Mouse (Mus musculus) kidney, embryonic 16.5 days (tissue): ENCODE measurements around the gene Arhgap31. TPM values are rescaled to one million over a fixed set of nuclear protein-coding genes. Genes with fewer than 3 reads are reported as not detected.

ENCODE experiments used
- ATAC-seq: fragments of 200-750 bp; cut with Nextera tagmentation; 2 replicates; pipeline ENCODE4 v1.8.0; 2017; ENCODE audit warnings: moderate TSS enrichment; ENCODE audit not compliant: low FRiP score, low TSS enrichment
- H3K27ac ChIP-seq: fragments of 300-500 bp; sonication (generic); 2 replicates; pipeline ENCODE4 v1.5.1; 2014; ENCODE audit warnings: low read length
- H3K27me3 ChIP-seq: fragments of 300-500 bp; sonication (generic); 2 replicates; pipeline ENCODE4 v1.6.1; 2014; ENCODE audit warnings: low read length, control low read depth, mixed read lengths; ENCODE audit not compliant: insufficient read depth
- H3K36me3 ChIP-seq: fragments of 300-500 bp; sonication (generic); 2 replicates; pipeline ENCODE4 v1.6.1; 2014; ENCODE audit warnings: low read length, control low read depth, mixed read lengths; ENCODE audit not compliant: insufficient read depth
- H3K4me1 ChIP-seq: fragments of 300-500 bp; sonication (generic); 2 replicates; pipeline ENCODE4 v1.6.1; 2014; ENCODE audit warnings: low read length, control low read depth, mixed read lengths; ENCODE audit not compliant: insufficient read depth
- H3K4me2 ChIP-seq: fragments of 300-500 bp; sonication (generic); replicated peaks from 2 replicates; pipeline ENCODE4 v1.6.1; 2014; ENCODE audit warnings: low read depth, low read length
- H3K4me3 ChIP-seq: fragments of 300-500 bp; sonication (generic); 2 replicates; pipeline ENCODE4 v1.5.1; 2014; ENCODE audit warnings: mild to moderate bottlenecking, low read length
- H3K9ac ChIP-seq: fragments of 300-500 bp; sonication (generic); replicated peaks from 2 replicates; pipeline ENCODE4 v1.6.1; 2014; ENCODE audit warnings: low read length
- H3K9me3 ChIP-seq: fragments of 300-500 bp; sonication (generic); 2 replicates; pipeline ENCODE4 v1.6.1; 2016; ENCODE audit warnings: low read length, control low read depth
- WGBS: fragments of 180-500 bp; shearing (Covaris S2); extraction: QIAGEN DNeasy Blood & Tissue Kit; methylation state at CpG from one replicate; pipeline ENCODE4 v1.1.7; 2014; 5-methylcytosine and 5-hydroxymethylcytosine counted together
- polyA plus RNA-seq: library from polyadenylated mRNA; unstranded; fragments of >200 nt; fragmentation: Nextera tagmentation; extraction: Ambion mirVana; gene quantifications from 2 replicates; pipeline ENCODE4 v1.2.1, GENCODE M21; 2015

The Arhgap31 gene
- polyA plus RNA-seq, 1 experiment from 2014 or later = 10.8 TPM

DNA sequence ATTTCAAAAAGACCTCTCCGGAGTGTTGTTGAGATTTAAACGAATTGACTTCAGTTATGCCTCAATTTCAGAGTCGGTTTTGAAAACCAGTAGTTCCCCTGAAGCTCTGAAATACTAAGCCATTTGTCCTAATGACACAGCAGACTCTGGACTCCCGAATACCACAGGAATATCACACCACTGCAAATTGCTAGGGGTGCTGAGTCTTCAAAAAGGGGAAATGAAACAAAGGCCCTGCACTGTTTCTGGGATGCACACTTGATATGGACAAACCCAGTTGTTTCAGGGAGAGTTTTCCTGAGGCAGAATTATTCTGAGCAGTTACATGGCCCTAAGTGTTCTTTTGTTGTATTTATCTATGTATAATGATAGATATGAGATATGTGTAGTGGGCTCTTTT is 1.8 kb downstream of the Arhgap31 start:
- WGBS = 26% methylated on average over 4 of the region's 4 CpGs
- Histone ChIP-seq H3K4me1 (peaks cover 8% of the 10 kb centered on the region), H3K9ac (no peak overlapping the region), H3K9me3 (no peaks in the 10 kb centered on the region), H3K27me3 (no peaks in the 10 kb centered on the region), H3K27ac (no peak overlapping the region), H3K4me3 (peak overlapping the region; percentile 77), H3K4me2 (peak overlapping the region; percentile 77), H3K36me3 (no peaks in the 10 kb centered on the region)
- no peak for ATAC-seq

DNA sequence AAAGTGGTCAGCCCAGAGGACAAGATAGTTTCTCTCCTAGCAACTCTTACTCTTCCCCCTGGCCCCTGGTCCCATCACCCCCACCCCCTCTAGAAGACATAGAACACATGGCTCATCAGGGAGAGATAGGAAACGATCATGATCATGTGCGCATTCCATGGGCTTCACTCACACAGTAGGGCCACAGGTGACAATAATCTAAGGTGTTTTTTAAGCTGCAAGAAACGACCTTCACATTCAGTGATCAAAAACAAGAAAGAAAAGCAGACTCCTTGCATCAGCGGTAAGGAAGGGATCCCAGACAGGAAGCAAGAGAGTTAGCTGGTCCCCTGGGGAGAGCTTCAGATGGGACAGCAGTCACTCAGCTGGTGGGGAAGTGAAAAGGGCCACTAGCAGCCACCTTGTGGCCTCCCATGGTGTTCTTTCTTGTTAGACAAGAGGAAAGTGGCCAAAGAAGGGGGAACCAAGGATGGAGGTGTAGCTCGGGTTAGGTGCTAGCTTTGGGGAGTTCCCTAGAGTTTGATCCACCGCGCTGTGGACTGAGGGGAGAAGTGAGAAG is 4.0 kb downstream of the Arhgap31 start:
- Histone ChIP-seq H3K4me1 (peaks cover 8% of the 10 kb centered on the region), H3K4me3 (no peak overlapping the region), H3K4me2 (no peak overlapping the region), H3K27ac (no peak overlapping the region), H3K9me3 (no peaks in the 10 kb centered on the region), H3K27me3 (no peaks in the 10 kb centered on the region), H3K9ac (0 out of 2 replicates have a peak overlapping the region, but pooled peaks have one; percentile 27), H3K36me3 (no peaks in the 10 kb centered on the region)
- WGBS = 70% methylated on average over 7 of the region's 7 CpGs
- no peak for ATAC-seq

DNA sequence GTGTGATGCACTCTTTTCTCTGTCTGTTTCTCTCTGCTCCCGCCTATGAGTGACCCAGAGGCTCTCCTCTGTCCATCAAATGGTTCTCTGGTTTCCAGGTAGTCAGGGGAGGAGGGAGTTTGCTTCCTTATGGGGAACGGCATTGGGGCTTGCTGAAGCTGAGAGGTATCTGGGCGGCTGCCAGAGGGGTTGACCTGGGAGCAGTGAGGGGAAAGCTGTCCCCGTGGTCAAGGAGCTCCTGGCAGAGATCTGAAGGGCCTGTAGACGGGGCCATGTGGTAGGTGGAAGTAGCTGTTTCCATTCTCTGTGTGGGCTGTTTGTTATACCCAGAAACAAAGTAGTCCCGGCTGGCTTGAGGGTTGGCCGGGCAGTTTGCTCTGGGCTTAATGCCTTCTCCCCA is 6.3 kb downstream of the Arhgap31 start:
- no peak overlapping the region for H3K27ac ChIP-seq
- no peak for ATAC-seq
- WGBS = 59% methylated on average over 7 of the region's 7 CpGs

DNA sequence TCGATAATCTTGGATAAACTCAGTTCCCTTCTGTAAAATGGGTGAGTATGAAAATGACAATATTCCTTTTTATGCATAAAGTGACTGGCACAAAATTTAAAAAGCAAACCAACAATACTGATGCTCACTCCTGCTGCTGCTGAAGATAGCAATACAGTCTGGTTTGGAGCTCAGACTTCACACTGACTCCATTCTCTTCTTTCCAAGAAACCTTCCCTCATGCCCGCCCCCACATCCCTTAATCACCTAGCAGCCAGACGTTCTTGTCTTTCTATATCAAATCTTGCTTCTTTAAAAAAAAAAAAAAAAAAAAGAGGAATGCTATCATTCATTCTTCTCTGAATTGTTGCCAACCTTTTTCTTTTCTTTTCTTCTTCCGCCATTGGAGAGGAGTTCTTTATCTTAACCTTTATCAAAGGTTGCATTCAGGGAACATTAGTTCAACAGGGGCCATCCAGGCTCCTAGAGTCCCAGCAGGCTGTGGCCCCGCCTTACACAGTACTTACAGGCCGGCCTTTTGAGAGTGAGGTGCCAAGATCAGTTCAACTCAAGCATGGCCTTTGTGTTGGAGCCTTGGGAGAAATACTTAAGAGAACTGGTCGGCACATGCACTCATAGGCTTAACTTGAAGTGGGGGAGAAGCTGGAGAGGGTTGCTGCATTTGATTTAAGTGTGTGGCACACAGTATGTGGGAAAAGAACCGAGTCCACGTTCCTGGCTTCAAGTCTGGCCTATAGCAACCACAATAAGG is 7.4 kb downstream of the Arhgap31 start:
- WGBS = 64% methylated on average over 9 of the region's 9 CpGs
- Histone ChIP-seq H3K9ac (no peak overlapping the region), H3K4me2 (no peak overlapping the region), H3K4me1 (0 out of 2 replicates have a peak, but pooled peaks cover 6% of the 10 kb centered on the region), H3K27ac (no peak overlapping the region), H3K36me3 (no peaks in the 10 kb centered on the region), H3K27me3 (no peaks in the 10 kb centered on the region), H3K9me3 (no peaks in the 10 kb centered on the region), H3K4me3 (no peak overlapping the region)
- ATAC-seq = no peak

More for the DNA sequence above, 6.3 kb downstream of the Arhgap31 start:
- Histone ChIP-seq H3K36me3 (no peaks in the 10 kb centered on the region), H3K27me3 (no peaks in the 10 kb centered on the region), H3K4me2 (no peak overlapping the region), H3K9ac (no peak overlapping the region), H3K9me3 (no peaks in the 10 kb centered on the region), H3K4me1 (0 out of 2 replicates have a peak, but pooled peaks cover 3% of the 10 kb centered on the region), H3K4me3 (no peak overlapping the region)

DNA sequence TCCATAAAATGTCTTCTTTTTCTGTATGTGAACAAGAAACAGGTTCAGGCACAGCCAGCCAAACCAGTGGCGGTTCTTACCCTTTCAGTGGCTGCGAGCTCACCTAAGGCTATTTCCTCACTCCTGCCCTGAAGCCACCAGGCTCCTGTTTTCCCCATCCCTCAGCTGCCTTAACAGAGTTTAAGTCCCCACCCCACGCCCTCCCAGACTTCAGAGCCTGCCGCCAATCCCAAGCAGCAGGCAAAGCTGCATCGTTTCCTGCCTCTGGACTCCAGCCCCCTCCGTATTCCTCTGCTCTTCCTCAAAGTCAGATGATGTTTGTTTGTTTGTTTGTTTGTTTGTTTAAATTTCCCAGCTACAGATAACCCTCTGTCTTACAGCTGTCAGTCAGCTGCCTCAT is 9.6 kb downstream of the Arhgap31 start:
- Histone ChIP-seq H3K27me3 (no peaks in the 10 kb centered on the region), H3K36me3 (no peaks in the 10 kb centered on the region), H3K9ac (no peak overlapping the region), H3K4me2 (no peak overlapping the region), H3K9me3 (no peaks in the 10 kb centered on the region), H3K4me3 (no peak overlapping the region), H3K27ac (no peak overlapping the region), H3K4me1 (0 out of 2 replicates have a peak, but pooled peaks cover 7% of the 10 kb centered on the region)
- WGBS = 42% methylated on average over 6 of the region's 6 CpGs
- 0 out of 2 replicates have a peak, but pooled peaks have one; percentile 46 for ATAC-seq

DNA sequence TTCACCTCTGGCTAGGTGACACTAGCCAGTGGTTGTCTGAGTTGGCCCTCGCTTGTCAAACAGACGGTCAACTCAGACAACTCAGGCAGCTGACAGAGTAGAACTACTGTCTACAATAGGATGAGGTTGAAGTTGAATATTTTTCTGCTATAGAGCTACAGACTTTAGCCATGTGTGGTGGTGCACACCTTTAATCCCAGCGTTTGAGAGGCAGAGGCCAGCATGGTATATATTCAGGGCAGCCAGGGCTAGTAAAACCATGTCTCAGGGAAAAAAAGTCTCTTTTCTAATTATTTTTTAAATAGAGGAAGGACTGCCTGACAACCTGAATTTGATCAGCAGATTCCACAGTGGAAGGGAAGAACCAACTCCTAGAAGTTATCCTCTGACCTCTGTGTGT is 10.8 kb downstream of the Arhgap31 start:
- Histone ChIP-seq H3K27ac (peak overlapping the region; percentile 51; the same call in 1 of the 2 replicates), H3K4me2 (0 out of 2 replicates have a peak overlapping the region, but pooled peaks have one; percentile 16), H3K4me1 (0 out of 2 replicates have a peak, but pooled peaks cover 7% of the 10 kb centered on the region), H3K4me3 (no peak overlapping the region), H3K36me3 (no peaks in the 10 kb centered on the region), H3K9me3 (no peaks in the 10 kb centered on the region), H3K9ac (no peak overlapping the region), H3K27me3 (no peaks in the 10 kb centered on the region)
- WGBS = 83% methylated on average over 3 of the region's 3 CpGs
- ATAC-seq = no peak

DNA sequence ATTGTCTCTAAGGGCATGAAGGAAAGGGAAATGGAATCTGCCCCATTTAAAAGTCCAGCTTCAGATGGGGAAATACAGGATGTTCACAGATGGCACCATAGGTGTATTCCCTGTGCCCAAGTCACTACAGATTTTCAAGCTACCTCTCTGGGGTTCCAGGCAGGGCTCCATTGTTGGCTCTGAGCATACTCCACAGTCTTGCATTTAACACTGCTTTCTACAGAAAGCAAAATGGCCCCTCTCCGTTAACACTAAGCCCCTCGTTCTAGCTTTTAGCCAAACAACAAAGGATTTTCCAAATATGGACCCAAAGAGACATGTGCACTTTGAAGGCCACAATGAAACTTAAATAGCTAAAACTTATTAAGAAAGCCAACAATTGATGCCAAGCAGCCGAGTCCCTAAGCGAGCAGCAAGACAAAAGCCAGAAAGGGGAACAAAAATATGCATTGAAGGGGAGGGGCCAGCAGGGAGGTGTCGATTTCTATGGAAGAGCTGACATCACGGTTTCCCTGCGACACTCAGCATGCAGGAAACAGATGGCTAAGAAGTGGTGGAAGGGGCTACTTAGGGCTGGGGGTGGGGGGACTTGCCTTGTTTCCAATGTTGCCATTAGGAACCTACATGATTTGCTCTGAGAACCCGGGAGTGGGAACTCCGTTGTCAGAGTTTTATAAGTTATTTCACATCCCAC is 11.4 kb downstream of the Arhgap31 start:
- Histone ChIP-seq H3K36me3 (no peaks in the 10 kb centered on the region), H3K4me3 (no peak overlapping the region), H3K27ac (peak overlapping the region; percentile 51; the same call in 1 of the 2 replicates), H3K9ac (no peak overlapping the region), H3K4me2 (peak overlapping the region; percentile 16; the same call in 1 of the 2 replicates), H3K27me3 (no peaks in the 10 kb centered on the region), H3K4me1 (0 out of 2 replicates have a peak, but pooled peaks cover 7% of the 10 kb centered on the region), H3K9me3 (no peaks in the 10 kb centered on the region)
- ATAC-seq = no peak
- 52% methylated on average over 9 of the region's 9 CpGs for WGBS

DNA sequence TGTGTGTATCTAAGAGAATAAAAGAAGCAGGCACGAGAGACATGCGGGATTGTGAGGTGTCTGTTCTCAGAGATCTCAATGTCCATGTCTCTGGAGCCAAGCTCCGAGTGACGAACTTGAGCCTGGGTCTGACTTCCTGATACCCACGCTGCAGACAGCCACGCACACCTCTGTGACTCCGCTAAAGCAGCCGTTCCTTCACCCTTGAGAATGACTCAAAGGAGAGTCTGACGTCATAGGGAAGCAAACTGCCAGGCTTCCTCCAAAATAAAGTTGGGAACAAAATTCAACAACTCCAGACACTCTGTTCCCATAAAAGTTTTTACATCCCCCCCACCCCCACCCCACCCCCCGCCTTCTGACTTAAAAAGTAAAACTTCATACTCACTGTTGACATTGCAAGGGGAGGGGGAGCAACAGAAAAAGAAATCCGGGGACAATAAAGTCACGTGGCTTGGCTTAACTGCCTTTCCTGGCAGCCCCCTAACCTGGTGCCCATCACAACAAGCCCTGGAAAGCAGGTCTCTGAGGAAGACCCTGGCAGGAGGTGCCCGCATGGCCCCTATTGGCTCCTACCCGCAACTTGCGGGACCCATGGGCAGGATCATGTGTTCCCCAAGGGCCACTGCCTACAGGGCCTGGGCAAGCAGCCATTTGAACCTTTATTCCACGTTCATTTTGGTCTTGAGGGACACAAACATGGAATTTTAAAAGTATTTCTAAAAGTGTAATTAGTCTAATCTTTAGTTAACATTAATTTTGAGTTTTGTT is 12.5 kb downstream of the Arhgap31 start:
- no peaks in the 10 kb centered on the region for H3K36me3 ChIP-seq
- no peak overlapping the region for H3K9ac ChIP-seq
- no peak overlapping the region for H3K4me3 ChIP-seq
- H3K27me3 ChIP-seq = no peaks in the 10 kb centered on the region
- 71% methylated on average over 16 of the region's 16 CpGs for WGBS
- H3K4me1 ChIP-seq = 0 out of 2 replicates have a peak, but pooled peaks cover 7% of the 10 kb centered on the region
- H3K9me3 ChIP-seq = no peaks in the 10 kb centered on the region
- H3K4me2 ChIP-seq = no peak overlapping the region
- no peak overlapping the region for H3K27ac ChIP-seq
- no peak for ATAC-seq

DNA sequence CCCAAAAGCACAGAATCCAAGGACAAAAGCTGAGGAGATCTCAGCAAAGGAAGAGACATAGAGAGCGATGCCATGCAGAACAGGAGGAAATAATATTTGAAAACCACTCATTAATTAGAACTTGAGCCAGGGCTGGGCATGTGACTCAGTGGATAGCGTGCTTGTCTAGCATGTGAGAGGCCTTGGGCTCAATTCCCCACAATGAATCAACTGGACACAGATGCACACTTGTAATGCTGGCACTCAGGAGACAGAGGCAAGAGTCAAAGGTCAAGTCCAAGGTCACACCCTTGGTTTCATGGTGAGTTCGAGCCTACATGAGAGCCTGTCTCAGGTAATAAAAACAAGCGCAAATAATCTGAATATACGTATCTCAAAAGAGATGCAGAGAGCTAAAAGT is 15.5 kb downstream of the Arhgap31 start:
- H3K4me3 ChIP-seq = no peak overlapping the region
- no peak overlapping the region for H3K4me2 ChIP-seq
- H3K4me1 ChIP-seq = 0 out of 2 replicates have a peak, but pooled peaks cover 7% of the 10 kb centered on the region
- ATAC-seq = no peak
- H3K27me3 ChIP-seq = no peaks in the 10 kb centered on the region
- no peaks in the 10 kb centered on the region for H3K9me3 ChIP-seq
- no peak overlapping the region for H3K27ac ChIP-seq
- no peaks in the 10 kb centered on the region for H3K36me3 ChIP-seq
- 82% methylated on average over 5 of the region's 5 CpGs for WGBS
- H3K9ac ChIP-seq = no peak overlapping the region
